Mouse (Mus musculus): ENCODE measurements around the gene Vpreb3.
"Not testable (repeated sequence)": the region's sequence is repeated elsewhere in the genome, so short reads cannot be mapped to it uniquely, and the experiment has no call there.

The Vpreb3 gene

DNA sequence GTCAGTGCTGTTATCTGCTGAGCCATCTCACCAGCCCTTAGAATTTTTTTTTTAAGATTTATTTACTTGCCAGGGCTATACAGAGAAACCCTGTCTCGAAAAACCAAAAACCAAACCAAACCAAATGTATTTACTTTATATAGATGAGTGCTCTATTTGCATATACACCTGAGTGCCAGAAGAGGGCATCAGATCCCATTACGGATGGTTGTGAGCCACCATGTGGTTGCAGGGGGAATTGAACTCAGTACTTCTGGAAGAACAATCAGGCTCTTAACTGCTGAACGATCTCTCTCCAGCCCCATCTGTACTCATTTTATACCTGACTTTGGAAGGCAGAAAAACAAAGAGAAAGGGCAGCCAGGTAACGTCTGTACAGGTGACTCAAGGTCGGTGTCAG lies 32.4 kb downstream of the Vpreb3 start:
- DNase-seq (ENCODE audit: low spot score): no peak

DNA sequence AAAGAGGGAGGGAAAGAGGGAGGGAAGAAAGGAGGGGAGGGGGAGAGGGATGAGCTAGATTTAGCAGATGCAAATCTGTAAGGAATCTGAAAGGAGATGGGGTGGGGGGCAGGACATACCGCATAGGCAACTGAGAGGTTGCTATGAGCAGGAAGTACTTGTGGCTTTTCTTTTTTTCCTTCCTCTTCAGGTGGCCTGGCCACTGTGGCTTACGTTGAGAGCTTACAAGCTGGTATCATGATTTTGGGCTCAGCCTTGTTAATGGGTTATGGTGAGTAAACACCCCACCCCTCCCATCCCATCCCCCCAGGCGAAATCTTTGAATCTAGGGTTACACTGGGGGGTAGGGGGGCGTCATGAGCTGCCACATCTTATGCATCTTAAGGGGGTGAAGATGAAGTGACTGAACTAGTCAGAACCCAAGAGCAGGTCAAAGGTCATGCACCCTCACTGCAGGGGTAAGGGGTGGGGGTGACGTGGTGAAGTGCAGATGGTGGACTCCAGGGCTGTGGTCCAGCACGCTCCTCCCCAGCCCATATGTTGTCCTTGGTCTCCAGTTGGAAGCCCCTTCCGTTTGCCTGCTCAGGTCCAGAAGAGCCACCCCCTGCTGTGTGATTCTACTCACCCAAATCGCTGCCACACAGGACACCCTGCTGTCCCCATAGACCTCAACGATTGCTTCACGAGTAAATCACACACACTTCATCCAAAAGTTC lies 35.4 kb downstream of the Vpreb3 start:
- DNase-seq (ENCODE audit: low spot score): no peak

DNA sequence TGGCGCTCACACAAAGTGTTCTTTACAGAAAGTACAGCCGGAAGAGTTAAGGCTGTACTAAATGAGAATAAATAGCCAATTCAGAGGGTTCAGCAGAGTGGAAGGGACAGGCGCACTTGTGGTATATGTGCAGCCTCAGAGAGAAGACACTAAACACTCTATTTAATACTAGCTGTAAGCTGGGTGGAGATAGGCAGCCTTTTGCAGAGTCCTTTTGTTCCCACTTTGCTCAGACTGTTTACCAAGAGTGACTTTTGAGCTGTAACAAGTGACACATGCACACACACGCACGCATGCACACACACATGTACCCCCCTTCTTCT lies 35.9 kb downstream of the Vpreb3 start:
- DNase-seq (ENCODE audit: low spot score): no peak

DNA sequence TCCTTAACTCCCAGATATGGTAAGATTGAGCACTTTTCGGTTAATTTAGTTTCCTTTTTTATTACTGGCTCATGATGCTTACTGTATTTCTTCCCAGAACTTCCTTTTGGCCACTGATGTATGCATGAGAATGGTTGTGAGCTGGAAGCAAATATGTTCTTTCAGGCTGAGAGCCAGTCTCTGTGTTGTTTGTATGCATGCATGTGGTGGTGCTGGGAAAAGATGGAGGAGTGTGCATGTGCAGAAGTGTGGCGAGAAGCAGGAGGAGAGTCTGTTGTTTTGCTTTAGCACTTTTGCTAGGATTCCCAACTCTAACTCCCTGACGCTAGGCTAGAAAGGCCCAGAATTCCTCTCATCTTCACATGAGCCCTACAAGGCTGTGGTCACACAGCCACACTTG lies 36.6 kb downstream of the Vpreb3 start:
- DNase-seq (ENCODE audit: low spot score): no peak

DNA sequence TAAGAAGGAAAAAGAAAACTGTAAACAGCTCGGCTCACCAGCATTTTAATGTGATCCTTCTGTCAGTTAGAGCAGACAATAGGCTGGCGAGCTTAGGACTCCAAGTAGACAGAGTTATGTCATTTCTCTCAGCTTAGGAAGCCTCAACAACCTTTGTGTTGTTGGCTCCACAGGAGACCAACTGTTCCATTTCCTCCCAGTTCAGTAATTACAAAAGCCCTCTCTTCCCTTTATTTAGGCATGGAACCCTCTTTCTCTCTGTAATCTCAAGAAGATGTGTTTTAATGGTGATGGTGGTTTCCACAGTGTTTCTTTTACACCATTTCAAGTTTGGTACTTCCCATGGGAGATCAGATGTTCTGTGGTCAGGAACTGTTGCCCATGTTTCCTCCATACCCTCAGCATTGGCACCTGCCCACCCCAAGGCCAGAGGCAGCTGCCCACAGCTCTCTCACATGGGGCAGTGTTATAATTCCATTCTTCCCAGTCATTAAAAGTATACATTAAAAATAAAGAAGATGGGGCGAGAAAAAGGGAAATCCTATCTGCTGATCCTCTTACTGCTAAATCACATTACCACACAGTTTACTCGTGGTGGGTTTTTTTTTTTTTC lies 47.7 kb downstream of the Vpreb3 start:
- no peak for DNase-seq (ENCODE audit: low spot score)

DNA sequence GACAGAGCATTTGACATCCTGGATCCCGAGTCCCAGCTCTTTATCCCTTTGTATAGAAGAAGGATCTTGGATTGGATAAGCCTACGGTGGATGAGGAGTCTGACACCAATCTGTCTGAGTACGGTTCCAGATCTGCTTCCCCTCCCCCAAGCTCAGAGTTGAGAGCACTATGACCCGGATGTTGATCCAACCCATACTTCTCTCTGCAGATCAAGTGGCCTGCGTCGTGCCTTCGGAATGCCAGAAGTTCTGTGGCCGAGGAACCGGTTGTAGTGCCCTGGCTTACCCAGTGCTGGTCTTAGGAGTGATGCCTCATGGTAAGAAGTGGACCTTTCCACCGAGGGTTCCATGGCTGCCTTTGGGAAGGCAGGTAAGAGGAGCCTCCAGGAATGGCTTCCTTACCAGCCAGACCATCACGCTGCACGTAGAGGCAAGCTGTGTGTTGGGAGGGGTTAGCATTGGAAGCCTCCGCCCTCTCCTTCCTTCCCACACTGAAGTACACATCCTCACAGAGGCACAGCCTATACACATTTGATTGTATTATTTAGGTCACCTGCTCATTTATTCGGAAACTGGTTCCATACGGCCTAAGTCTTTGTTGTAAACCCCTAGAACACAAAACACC lies 50.9 kb downstream of the Vpreb3 start:
- no peak for DNase-seq (ENCODE audit: low spot score)

DNA sequence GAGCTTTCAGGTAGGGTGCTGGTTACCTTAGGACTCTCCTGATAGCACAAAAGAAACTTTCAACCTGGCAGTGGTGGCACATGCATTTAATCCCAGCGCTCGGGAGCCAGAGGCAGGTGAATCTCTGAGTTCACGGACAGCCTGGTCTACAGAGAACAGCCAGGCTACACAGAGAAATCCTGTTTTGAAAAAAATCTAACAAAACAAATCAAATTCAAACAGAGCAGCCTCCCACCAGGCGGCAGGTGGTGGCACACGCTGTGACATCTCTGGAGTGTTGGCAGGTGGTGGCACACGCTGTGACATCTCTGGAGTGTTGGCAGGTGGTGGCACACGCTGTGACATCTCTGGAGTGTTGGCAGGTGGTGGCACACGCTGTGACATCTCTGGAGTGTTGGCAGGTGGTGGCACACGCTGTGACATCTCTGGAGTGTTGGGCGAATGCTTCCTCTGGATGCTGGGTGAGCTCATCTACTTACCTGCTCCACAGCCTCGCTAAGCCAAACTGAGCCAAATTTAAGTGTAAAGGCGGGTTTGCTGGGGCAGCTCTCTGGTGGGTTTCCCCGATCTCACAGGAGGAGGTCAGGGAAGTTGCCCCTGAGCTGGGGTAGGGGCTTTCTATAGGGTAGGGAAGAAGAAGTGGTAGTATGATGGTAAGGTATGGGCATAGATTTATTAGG lies 51.8 kb downstream of the Vpreb3 start:
- not testable (repeated sequence) for DNase-seq (ENCODE audit: low spot score)

DNA sequence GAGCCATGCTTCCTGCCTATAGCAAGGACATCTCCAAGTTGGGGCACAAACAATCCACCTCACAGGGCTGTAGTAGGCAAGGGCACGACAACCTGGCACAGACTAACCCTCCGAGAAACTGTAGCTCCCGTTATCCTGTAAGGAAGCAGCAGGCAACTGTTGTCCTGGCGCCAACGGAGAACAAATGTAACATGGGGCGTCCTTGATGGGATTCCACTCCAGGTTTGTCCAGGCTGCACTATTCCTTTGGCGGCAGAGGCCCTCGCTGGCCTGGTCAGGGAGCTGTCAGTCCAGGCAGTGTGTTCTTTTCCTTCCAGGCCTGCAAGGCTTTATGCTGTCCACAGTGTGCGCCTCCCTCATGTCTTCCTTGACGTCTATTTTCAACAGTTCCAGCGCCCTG lies 52.6 kb downstream of the Vpreb3 start:
- no peak for DNase-seq (ENCODE audit: low spot score)

DNA sequence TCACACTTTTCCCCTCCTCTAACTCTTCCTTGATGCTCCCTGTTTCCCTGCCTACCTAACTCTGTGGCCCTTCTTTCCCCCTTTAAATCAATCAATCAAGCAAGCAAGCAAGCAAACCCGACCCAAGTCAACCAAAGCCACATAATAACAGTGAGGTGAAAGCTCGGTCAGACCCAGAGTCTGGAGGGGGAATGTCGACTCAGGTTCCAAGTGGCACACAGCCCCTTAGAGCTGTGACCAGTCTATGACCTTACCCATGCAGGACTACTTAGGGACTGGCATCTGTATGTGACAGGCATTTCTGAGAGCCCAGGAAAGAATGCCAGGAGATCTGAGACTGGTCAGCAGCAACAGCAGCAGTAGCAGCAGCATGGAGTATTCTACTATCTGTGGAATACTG lies 53.5 kb downstream of the Vpreb3 start:
- no peak for DNase-seq (ENCODE audit: low spot score)
